Mouse (Mus musculus) forebrain, embryonic 14.5 days (tissue): ENCODE data around the gene Rpl22. TPM values are rescaled to one million over a fixed set of nuclear protein-coding genes. Genes with fewer than 3 reads are reported as not detected.

Source experiments
- ATAC-seq: fragments of 200-750 bp; cut with Nextera tagmentation; 2 replicates; pipeline ENCODE4 v1.8.0; 2017; ENCODE audit warnings: mild to moderate bottlenecking, moderate library complexity
- DNase-seq: peaks from one replicate; pipeline ENCODE4 v3.0.0-alpha.2; 2015; ENCODE audit warnings: low spot score
- H3K27ac ChIP-seq: fragments of 300-500 bp; sonication (generic); 2 replicates; pipeline ENCODE4 v1.5.1; 2014; ENCODE audit warnings: low read depth, mild to moderate bottlenecking, control low read depth, low read length, moderate library complexity
- H3K27me3 ChIP-seq: fragments of 300-500 bp; sonication (generic); replicated peaks from 2 replicates; pipeline ENCODE4 v1.6.1; 2014; ENCODE audit warnings: low read length, control low read depth, mixed read lengths; ENCODE audit not compliant: control insufficient read depth, insufficient read depth
- H3K36me3 ChIP-seq: fragments of 300-500 bp; sonication (generic); 2 replicates; pipeline ENCODE4 v1.6.1; 2014; ENCODE audit warnings: low read length, control low read depth; ENCODE audit not compliant: control insufficient read depth, insufficient read depth
- H3K4me1 ChIP-seq: fragments of 300-500 bp; sonication (generic); 2 replicates; pipeline ENCODE4 v1.6.1; 2014; ENCODE audit warnings: antibody characterized with exemption, low read length, control low read depth; ENCODE audit not compliant: control insufficient read depth, insufficient read depth
- H3K4me2 ChIP-seq: fragments of 300-500 bp; sonication (generic); 2 replicates; pipeline ENCODE4 v1.6.1; 2014; ENCODE audit warnings: mild to moderate bottlenecking, control low read depth, low read length
- H3K4me3 ChIP-seq: fragments of 300-500 bp; sonication (generic); 2 replicates; pipeline ENCODE4 v1.5.1; 2014; ENCODE audit warnings: low read depth, low read length, control low read depth
- H3K9ac ChIP-seq: fragments of 300-500 bp; sonication (generic); 2 replicates; pipeline ENCODE4 v1.6.1; 2014; ENCODE audit warnings: mild to moderate bottlenecking, low read length, control low read depth, moderate library complexity
- H3K9me3 ChIP-seq: fragments of 300-500 bp; sonication (generic); replicated peaks from 2 replicates; pipeline ENCODE4 v1.6.1; 2016; ENCODE audit warnings: low read length, control low read depth, mixed read lengths; ENCODE audit not compliant: control insufficient read depth
- WGBS: fragments of 180-500 bp; shearing (Covaris S2); extraction: QIAGEN DNeasy Blood & Tissue Kit; methylation state at CpG from one replicate; pipeline ENCODE4 v1.1.7; 2014; 5-methylcytosine and 5-hydroxymethylcytosine counted together
- polyA plus RNA-seq: library from polyadenylated mRNA; unstranded; fragments of >200 nt; fragmentation: Nextera tagmentation; extraction: Ambion mirVana; gene quantifications from 2 replicates; pipeline ENCODE4 v1.2.1, GENCODE M21; 2014

The Rpl22 gene
- polyA plus RNA-seq, 1 experiment from 2014 or later = 235 TPM

DNA sequence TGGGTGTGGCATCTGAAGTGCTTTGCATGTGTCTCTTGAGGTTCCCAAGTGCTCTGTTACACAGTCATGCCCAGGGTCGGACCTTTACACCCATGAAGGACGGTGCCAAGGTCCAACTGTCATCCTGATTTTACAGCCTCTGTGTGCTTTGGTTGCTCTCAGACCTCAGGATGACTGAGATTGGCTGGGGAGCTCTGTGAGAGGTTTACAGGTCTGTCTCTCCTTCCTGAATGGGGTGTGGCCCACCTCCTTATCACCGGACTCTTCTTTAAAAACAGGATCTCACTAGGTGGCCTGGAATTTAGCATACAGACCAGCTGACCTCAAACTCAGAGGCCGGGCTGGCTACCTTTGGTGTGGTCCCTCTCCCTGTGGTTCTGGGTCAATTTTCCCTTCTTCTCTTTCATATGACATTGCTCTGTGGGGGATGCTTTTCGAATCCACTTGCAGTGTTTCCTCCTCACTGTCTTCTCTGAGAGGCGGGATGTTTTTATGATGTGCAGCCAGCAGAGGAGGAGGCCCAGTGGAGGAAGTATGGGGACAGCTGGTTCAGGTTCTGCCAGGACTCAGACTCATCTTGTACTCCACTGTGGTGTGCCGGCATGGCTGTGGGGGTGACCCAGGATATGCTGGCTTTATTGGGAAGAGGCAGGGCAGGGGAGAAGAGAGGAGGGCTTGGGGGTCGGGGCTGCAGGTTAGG is 25.3 kb downstream of the Rpl22 start:
- Histone ChIP-seq H3K27me3 (no peaks in the 10 kb centered on the region), H3K27ac (peak overlapping the region; percentile 88), H3K4me2 (peak overlapping the region; percentile 51), H3K4me1 (peaks cover 31% of the 10 kb centered on the region), H3K36me3 (no peaks in the 10 kb centered on the region), H3K9me3 (no peaks in the 10 kb centered on the region), H3K9ac (0 out of 2 replicates have a peak overlapping the region, but pooled peaks have one; percentile 8), H3K4me3 (no peak overlapping the region)
- ATAC-seq (no peak), DNase-seq (no peak)
- WGBS = 35% methylated on average over 8 of the region's 8 CpGs

DNA sequence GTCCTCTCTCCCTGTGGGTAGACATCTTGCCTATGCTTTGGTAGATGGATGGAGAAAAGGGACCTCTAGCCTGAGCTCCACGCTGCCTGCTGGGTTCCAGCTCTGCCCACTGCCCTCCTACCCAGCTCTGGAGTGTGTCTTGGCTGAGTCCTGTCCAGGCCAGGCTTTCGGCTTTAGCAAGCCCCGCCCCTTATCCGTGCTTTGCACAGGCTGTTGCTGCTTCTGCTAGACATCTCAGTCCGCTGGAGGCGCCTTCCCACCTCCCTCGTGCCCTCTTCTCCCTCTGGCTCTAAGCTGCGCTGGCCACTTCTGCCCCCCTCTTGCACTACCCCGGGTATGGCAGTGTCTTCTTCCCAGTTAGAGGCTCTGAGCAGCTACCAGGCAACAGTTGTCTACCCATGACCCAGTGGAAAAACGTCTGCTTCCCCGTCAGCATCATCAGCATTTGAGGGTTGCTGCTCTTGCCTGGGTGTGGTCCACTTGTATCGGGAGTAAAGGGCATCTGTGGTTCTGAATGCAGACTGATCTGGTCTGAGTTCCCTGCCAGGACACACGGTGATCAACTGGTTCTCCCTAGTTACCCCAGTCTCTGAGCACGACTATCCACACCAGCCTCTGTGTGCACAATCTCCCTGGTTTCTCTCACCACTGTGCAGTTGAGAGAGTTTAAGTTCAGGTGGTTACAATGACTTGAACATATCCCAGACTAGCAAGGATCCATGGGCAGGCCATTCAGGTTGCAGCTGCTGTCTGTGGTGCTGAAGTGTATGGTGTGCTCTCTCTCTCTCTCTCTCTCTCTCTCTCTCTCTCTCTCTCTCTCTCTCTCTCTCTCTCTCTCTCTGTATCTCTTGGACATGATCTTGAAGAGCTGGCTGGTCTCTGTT is 26.1 kb downstream of the Rpl22 start:
- no peak overlapping the region for H3K4me3 ChIP-seq
- no peaks in the 10 kb centered on the region for H3K27me3 ChIP-seq
- DNase-seq (peak; percentile 50), ATAC-seq (0 out of 2 replicates have a peak, but pooled peaks have one; percentile 9)
- H3K27ac ChIP-seq = peak overlapping the region; percentile 88
- peak overlapping the region; percentile 51; the same call in 1 of the 2 replicates for H3K4me2 ChIP-seq
- no peak overlapping the region for H3K9ac ChIP-seq
- H3K36me3 ChIP-seq = no peaks in the 10 kb centered on the region
- peaks cover 31% of the 10 kb centered on the region for H3K4me1 ChIP-seq
- no peaks in the 10 kb centered on the region for H3K9me3 ChIP-seq
- 10% methylated on average over 14 of the region's 14 CpGs for WGBS

DNA sequence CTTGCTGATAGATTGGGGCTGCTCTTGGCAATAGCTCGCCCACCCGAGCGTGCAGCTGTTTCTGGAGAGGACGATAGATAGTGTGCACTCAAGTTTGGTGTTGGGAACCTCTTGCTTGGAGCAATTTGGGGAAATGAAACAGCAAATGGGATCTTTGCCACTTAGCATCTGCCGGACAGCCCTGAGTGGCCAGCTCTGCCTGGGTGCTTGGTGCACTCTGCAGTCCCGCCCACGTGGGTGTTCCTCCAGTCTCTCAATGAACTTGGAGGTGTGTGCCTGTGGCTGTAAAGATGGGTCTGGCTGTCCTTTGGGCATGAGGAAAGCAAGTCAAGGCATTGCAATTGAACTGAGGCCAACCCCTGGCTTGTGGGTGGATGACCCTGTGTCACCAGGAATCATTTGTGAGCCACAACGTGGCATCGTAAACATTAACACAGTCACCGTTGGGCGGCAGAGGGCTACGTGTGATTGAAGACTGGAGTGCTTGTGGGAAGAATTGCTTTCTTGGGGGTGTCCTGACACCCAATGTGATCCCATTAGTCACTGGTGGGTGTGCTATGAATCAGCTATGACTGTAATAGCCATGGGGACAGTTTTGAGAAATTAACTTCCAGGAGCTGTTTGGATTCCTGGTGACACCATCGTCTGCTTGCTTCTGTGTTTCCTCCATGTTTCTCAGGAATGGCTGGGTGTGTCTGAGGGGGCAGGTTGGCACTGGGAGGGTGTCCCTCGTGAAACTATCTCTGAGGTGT is 28.5 kb downstream of the Rpl22 start:
- WGBS = 82% methylated on average over 14 of the region's 14 CpGs
- no peaks in the 10 kb centered on the region for H3K27me3 ChIP-seq
- H3K4me2 ChIP-seq = no peak overlapping the region
- ATAC-seq = no peak
- no peak overlapping the region for H3K4me3 ChIP-seq
- peaks cover 26% of the 10 kb centered on the region for H3K4me1 ChIP-seq
- no peak for DNase-seq
- H3K36me3 ChIP-seq = no peaks in the 10 kb centered on the region
- no peak overlapping the region for H3K9ac ChIP-seq
- no peak overlapping the region for H3K27ac ChIP-seq
- no peaks in the 10 kb centered on the region for H3K9me3 ChIP-seq

DNA sequence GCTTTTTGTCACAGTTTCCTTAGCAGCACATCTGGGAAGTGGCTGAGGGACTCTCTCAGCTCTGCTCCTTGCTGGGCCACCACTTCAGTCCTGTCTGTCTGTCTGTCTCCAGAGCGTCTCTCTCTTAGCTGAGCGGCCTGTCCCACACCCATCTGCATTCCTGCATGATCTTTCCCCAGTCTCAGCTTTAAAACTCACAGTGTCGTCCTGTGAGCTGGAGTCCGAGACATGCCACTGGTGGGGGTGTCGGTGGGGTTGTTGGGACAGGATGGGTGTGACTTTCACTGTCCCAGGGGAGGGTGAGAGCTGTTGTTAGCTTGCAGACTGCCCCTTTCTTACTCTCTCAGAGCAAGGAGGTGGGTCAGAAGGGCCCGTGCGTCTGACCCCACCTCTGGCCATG is 30.1 kb downstream of the Rpl22 start:
- Histone ChIP-seq H3K9ac (no peak overlapping the region), H3K4me2 (no peak overlapping the region), H3K27me3 (no peaks in the 10 kb centered on the region; the same call in 1 of the 2 replicates), H3K4me3 (no peak overlapping the region), H3K4me1 (peaks cover 16% of the 10 kb centered on the region), H3K27ac (no peak overlapping the region), H3K36me3 (no peaks in the 10 kb centered on the region), H3K9me3 (no peaks in the 10 kb centered on the region)
- DNase-seq (no peak), ATAC-seq (no peak)
- WGBS = 86% methylated on average over 7 of the region's 7 CpGs

DNA sequence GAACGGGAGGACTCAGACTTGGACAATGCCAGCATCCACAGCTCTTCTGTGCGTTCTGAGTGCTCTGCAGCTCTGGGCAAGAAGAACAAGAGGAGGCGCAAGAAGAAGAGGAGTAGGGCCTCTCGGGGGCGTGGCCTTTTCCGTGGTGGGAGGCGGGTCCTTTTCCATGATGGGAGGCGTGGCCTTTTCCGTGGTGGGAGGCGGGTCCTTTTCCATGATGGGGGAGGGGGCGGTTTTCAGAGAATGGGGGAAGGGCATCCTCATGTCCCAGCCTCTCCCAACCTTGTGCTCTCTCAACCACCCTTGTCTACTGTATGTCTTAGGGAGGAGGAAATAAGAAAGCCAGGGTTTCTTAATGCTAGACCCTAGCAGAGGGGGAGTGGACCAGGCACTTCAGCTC is 34.2 kb downstream of the Rpl22 start:
- no peak for ATAC-seq
- 7% methylated on average over 11 of the region's 11 CpGs for WGBS
- no peaks in the 10 kb centered on the region; the same call in 1 of the 2 replicates for H3K27me3 ChIP-seq

DNA sequence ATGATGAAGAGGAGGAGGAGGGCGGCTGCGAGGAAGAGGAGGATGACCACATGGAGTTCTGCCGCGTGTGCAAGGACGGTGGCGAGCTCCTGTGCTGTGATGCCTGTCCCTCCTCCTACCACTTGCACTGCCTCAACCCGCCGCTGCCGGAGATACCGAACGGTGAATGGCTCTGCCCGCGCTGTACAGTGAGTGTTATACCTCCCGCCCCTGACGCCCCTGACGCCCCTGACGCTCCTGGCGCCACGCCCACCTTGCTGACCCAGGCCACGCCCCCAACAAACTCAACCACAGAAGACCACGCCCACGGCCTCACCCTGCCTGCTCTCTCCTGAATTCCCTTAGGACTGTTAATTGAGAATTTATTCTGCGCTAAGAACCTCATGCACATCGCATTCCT is 35.3 kb downstream of the Rpl22 start:
- H3K9ac ChIP-seq = no peak overlapping the region

More for the DNA sequence above, 34.2 kb downstream of the Rpl22 start:
- no peak overlapping the region for H3K27ac ChIP-seq
- no peak overlapping the region for H3K9ac ChIP-seq
- H3K9me3 ChIP-seq = no peaks in the 10 kb centered on the region
- H3K4me3 ChIP-seq = no peak overlapping the region
- H3K4me1 ChIP-seq = peaks cover 9% of the 10 kb centered on the region
- no peak overlapping the region for H3K4me2 ChIP-seq
- DNase-seq = no peak
- H3K36me3 ChIP-seq = 0 out of 2 replicates have a peak, but pooled peaks cover 3% of the 10 kb centered on the region

DNA sequence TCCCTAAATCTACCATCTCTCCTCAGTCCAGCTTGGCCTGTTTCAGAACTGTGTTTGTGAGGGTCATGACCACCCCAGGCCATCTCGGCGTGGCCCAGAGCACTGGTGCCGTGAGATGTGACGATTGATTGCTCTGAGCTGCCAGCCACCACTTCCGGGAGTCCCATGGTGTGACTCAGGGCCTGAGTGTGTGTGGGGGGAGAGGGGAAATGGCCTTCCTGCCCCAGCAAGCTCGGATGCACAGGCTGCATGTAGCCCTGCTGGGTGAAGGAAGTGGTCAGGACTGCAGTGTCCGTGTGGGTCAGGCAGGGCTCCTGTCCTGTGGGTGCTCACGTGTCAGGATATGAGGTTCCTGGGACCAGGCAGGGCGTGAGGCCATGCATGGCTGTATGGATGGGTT is 36.6 kb downstream of the Rpl22 start:
- 86% methylated on average over 9 of the region's 9 CpGs for WGBS
- H3K27me3 ChIP-seq = no peaks in the 10 kb centered on the region; the same call in 1 of the 2 replicates
- no peak for ATAC-seq
- H3K9me3 ChIP-seq = no peaks in the 10 kb centered on the region
- no peak overlapping the region for H3K4me3 ChIP-seq
- no peak overlapping the region for H3K9ac ChIP-seq
- H3K36me3 ChIP-seq = peaks cover 11% of the 10 kb centered on the region; the same call in 1 of the 2 replicates
- H3K27ac ChIP-seq = no peak overlapping the region
- DNase-seq = no peak
- peaks cover 19% of the 10 kb centered on the region for H3K4me1 ChIP-seq
- H3K4me2 ChIP-seq = no peak overlapping the region

More for the DNA sequence above, 35.3 kb downstream of the Rpl22 start:
- H3K4me1 ChIP-seq = peaks cover 19% of the 10 kb centered on the region
- H3K4me3 ChIP-seq = no peak overlapping the region
- H3K36me3 ChIP-seq = 0 out of 2 replicates have a peak, but pooled peaks cover 3% of the 10 kb centered on the region
- H3K27me3 ChIP-seq = no peaks in the 10 kb centered on the region; the same call in 1 of the 2 replicates
- no peak overlapping the region for H3K27ac ChIP-seq
- under 1% methylated on average over 23 of the region's 24 CpGs for WGBS
- no peaks in the 10 kb centered on the region for H3K9me3 ChIP-seq
- H3K4me2 ChIP-seq = peak overlapping the region; percentile 34
- ATAC-seq (peak; percentile 55; the same call in 1 of the 2 replicates), DNase-seq (peak; percentile 59)

DNA sequence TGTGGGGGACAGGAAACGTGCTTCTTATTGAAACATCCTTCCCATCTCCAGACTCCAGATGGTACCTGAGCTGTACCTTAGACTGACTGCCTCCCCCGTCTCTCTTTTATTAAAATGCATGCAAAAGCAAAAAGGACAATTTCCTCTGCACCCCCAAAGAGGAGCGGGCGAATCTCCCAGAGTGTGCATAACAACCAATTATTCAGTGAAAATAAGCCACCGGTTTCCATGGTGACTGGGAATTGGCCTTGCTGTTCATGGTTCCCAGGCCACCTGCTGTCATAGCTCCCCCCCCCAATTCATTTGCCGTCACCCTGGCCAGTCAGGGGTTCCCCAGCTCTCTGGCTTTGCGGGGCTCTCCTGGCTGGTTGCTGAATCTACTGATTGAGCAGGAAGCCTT is 39.7 kb downstream of the Rpl22 start:
- H3K27me3 ChIP-seq = no peaks in the 10 kb centered on the region; the same call in 1 of the 2 replicates
- ATAC-seq = peak; percentile 27; the same call in 1 of the 2 replicates

More for the DNA sequence above, 39.7 kb downstream of the Rpl22 start:
- Histone ChIP-seq H3K36me3 (peaks cover 11% of the 10 kb centered on the region; the same call in 1 of the 2 replicates), H3K9ac (no peak overlapping the region), H3K4me1 (peaks cover 19% of the 10 kb centered on the region), H3K27ac (peak overlapping the region; percentile 57), H3K4me3 (no peak overlapping the region), H3K4me2 (no peak overlapping the region), H3K9me3 (no peaks in the 10 kb centered on the region)
- 24% methylated on average over 7 of the region's 7 CpGs for WGBS
- DNase-seq = peak; percentile 77
